Mouse (Mus musculus) right cerebral cortex, adult 2 months (tissue): ENCODE measurements around the gene Fam92b.

Experiments used
- DNase-seq, 2 experiments: peaks; one replicate each; pipeline ENCODE4 v3.0.0; 2021 to 2022; ENCODE audit warnings: low spot score in 2 of 2

Fam92b gene

GRCm38 (mm10) chr8:120190107-120190809 is 13.0 kb upstream of the Fam92b start:
- DNase-seq, result no peak

GRCm38 (mm10) chr8:120189440-120189839 is 12.2 kb upstream of the Fam92b start:
- DNase-seq, result no peak

DNA sequence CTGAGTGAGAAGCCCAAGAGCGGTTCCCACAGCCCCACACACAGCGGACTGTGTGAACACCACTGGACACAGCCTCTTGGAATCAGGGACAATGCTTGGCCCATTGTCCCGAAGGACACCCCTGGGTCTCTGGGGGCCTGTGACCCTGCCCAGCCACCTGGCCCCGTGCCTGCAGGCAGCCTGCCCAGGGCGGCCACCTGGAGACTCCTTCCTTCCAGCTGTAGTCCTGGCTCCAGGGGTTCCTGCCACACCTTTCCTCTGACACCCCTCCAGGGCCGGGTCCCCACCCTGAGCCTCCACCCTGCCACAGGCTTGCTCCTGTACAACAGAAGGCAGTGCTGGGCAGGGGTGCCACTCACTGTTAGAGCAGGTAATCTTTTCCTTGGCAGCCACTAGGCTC is 11.2 kb upstream of the Fam92b start:
- DNase-seq, result no peak

- peak in 1 of 2 experiments; percentile 17 for DNase-seq
Observed at GRCm38 (mm10) chr8:120186454-120186853, 9.2 kb upstream of the Fam92b start.

- no peak for DNase-seq
Observed at GRCm38 (mm10) chr8:120184850-120185792, 7.9 kb upstream of the Fam92b start.

- DNase-seq, result no peak
Observed at GRCm38 (mm10) chr8:120184366-120184765, 7.1 kb upstream of the Fam92b start.

GRCm38 (mm10) chr8:120181861-120182414 is 4.7 kb upstream of the Fam92b start:
- no peak for DNase-seq

- DNase-seq, result no peak
Observed at GRCm38 (mm10) chr8:120181274-120181673, 4.0 kb upstream of the Fam92b start.

DNA sequence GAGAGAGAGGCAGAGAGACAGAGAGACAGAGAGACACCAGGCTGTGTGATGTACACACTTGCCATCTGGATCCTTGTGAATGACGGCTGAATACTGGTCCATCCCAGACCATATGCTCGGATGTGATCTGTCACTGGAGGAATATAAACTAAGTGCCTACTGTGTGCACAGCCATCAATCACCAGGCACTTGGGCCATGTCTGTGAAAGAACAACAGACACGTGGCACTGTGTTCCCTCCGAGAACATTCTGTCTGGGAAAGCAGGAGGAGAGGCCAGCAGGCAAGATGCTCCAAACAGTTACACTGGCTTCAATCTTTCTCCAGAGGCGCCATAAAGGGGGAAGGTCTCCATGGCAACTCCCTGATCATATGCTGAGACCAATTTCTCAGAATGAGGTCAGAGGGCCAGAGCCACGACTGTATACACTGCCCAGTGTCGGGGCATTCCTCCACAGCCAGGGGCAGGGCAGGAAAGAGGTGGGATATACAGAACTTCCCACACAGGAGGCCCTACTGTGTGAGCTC is 3.2 kb upstream of the Fam92b start:
- DNase-seq, result no peak

DNA sequence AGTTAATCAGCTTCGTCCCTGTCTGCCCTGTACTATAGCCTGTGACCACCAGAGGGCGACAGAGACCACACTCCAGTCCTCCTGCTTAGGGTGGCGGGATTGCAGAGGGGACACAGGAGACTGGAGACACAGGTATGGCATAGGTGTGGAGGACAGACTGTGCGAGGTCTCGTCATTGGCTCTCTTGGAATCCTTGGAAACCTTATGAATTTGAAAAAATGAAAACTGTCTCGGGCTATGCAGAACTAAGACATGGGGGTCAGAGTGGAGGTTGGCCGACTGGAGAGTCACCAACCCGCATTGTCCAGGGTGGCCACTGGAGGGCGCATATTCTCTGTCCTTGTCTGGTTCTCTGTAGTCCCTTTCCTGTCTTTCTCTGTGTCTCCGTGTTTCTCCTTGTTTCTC is 1.8 kb upstream of the Fam92b start:
- peak; percentile 91 to 93 for DNase-seq

DNA sequence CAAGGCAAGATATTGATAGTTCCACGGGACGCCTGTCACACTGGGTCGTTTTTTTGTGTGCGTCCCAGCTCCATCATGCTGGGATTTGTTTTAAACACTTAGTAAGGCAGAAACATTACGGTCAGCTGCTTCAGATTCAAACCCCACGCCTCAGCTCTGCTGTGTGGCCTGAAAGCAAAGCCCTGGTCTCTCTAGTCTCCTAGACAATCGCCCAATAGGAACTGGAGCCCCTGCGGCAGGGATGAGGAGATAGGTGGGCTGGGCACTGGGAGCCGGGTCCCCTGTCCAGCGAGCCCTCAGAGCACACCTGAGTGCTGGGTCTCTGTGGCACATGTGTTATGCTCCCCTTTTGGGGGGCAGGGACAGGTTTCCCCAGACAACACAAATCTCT is 853 bp upstream of the Fam92b start:
- DNase-seq, result no peak

- DNase-seq, result no peak
Observed at GRCm38 (mm10) chr8:120176605-120177004, 661 bp downstream of the Fam92b start.

DNA sequence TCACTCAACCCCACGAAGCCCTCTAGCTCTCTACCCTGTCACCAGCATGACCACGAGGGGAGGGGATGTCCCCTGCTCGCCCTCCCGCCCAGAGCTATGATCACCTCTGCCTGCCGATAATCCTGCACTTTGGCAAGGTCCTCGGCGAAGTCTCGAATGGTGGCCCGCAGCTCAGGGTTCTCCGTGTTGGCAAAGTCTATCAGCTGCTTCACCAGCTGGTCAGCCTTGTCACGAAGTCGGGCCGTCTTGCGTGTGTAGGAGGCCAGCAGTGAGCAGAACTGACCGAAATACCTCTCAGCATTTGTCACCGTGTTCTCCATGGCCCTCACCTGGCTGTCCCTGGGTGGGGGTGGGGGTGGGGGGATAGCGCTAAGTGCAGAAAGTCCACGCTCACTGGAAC is 2.7 kb downstream of the Fam92b start:
- no peak for DNase-seq

GRCm38 (mm10) chr8:120173195-120173594 is 4.1 kb downstream of the Fam92b start:
- DNase-seq, result no peak

- no peak for DNase-seq
Observed at GRCm38 (mm10) chr8:120169119-120169518, 8.1 kb downstream of the Fam92b start.

GRCm38 (mm10) chr8:120167821-120168220 is 9.4 kb downstream of the Fam92b start:
- peak; percentile 68 to 81 for DNase-seq

GRCm38 (mm10) chr8:120167136-120167535 is 10.1 kb downstream of the Fam92b start:
- DNase-seq, result no peak

GRCm38 (mm10) chr8:120164026-120164425 is 13.2 kb downstream of the Fam92b start:
- no peak for DNase-seq

GRCm38 (mm10) chr8:120163376-120163775 is 13.9 kb downstream of the Fam92b start:
- DNase-seq, result no peak

DNA sequence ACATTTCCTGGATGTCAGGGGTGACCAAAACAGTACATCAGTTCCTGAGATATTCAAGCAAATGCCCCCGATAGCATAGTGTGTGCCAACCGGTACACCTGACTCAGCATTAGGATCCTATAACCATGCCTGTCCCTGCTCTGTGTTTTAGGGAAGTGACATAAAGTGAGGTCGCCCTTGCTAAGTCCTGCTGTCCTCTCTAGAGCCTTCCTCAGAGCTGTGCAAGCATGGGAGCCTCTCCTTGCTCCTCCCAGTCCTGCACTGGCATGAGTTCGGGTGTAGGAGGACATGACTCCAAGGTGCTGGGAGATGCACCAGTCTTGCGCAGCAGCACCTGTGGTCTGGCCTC is 14.9 kb downstream of the Fam92b start:
- no peak for DNase-seq

DNA sequence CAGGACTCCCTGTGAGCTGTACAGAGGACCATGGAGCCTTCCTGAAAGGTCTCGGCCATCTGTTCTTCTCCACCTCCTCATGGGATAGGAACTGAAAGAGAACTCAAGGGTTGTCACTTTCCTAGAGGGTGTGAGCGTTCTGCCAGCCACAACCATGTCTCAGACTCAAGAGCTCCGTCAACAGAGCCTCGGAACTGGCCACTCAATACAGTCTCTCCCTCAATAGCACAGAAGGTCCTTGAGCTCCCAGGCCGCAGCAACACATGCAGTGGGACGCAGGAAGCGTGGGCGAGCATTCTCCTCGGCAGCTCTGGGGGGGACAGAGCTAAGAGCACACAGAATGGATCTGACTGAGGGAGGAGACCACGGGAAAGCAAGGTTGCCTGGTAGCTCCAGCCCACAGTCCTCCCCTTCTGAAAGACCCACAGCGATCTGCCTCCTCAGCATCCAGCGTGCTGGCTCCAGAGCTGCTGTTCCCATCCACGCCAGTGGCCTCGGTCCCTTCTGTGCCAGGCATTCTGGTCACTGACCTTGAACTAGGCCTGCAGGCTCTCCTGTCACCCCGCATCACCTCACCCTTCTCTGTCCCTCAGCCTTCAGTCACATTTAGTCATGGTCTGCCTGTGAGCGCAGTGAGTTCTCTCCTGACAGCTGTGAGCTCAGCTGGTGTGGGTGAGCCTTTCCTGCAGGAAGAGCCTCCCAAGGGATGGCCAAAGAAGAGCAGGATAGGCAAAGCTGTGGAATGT is 15.4 kb downstream of the Fam92b start:
- no peak for DNase-seq

GRCm38 (mm10) chr8:120160366-120160765 is 16.9 kb downstream of the Fam92b start:
- no peak for DNase-seq
